Mouse (Mus musculus) ES-E14 (cell line): ENCODE data around the gene Mars.

Experiments
- HCFC1 ChIP-seq: IDR thresholded peaks from 2 replicates; pipeline ENCODE4 v1.6.1; 2012; ENCODE audit warnings: low read length, inconsistent platforms, borderline replicate concordance; ENCODE audit not compliant: insufficient read depth
- ZNF384 ChIP-seq: IDR thresholded peaks from 2 replicates; pipeline ENCODE4 v1.6.1; 2012; ENCODE audit warnings: low read depth, low read length, inconsistent platforms

- TF ChIP-seq HCFC1 (no peak), ZNF384 (no peak)
Observed at GRCm38 (mm10) chr10:127330212-127330611, 18.6 kb upstream of the Mars start.
